Mouse (Mus musculus): ENCODE measurements at regions not wholly inside any gene's neighbourhood (a gene's known extent, or its start where the extent isn't known, plus 50 kb on each side); places are given as distances from the start of the nearest gene placed in this dataset.
A peak's percentile ranks its signal among the peaks of the same experiment; 100 is the strongest.

- no peak overlapping the region for H3K27ac ChIP-seq
- H3K4me1 ChIP-seq = peaks cover 21% of the 10 kb centered on the region; the same call in 1 of the 2 replicates
- ATAC-seq (ENCODE audit: low FRiP score, low read depth) = no peak
- 0 out of 2 replicates have a peak, but pooled peaks cover 5% of the 10 kb centered on the region for H3K27me3 ChIP-seq
- H3K9ac ChIP-seq = no peak overlapping the region
- WGBS = 31% methylated on average over 8 of the region's 8 CpGs
- no peak overlapping the region for H3K4me3 ChIP-seq
- H3K4me2 ChIP-seq (replicated peaks) = no peak overlapping the region
- no peaks in the 10 kb centered on the region for H3K9me3 ChIP-seq
- H3K36me3 ChIP-seq = no peaks in the 10 kb centered on the region
Measured at GRCm38 (mm10) chr3:143822564-143823394, 382.2 kb downstream of the Lmo4 start.

GRCm38 (mm10) chr3:143807544-143807943 lies 397.5 kb downstream of the Lmo4 start:
- no peak overlapping the region for H3K9ac ChIP-seq
- peaks cover 10% of the 10 kb centered on the region; the same call in 1 of the 2 replicates for H3K4me1 ChIP-seq
- WGBS = 19% methylated on average over 8 of the region's 8 CpGs
- ATAC-seq (ENCODE audit: low FRiP score, low read depth) = peak; percentile 24; the same call in 1 of the 2 replicates
- peaks cover 19% of the 10 kb centered on the region; the same call in 1 of the 2 replicates for H3K27me3 ChIP-seq
- H3K4me2 ChIP-seq (replicated peaks) = no peak overlapping the region
- H3K4me3 ChIP-seq = no peak overlapping the region
- no peaks in the 10 kb centered on the region for H3K9me3 ChIP-seq
- H3K36me3 ChIP-seq = no peaks in the 10 kb centered on the region
- no peak overlapping the region for H3K27ac ChIP-seq

DNA sequence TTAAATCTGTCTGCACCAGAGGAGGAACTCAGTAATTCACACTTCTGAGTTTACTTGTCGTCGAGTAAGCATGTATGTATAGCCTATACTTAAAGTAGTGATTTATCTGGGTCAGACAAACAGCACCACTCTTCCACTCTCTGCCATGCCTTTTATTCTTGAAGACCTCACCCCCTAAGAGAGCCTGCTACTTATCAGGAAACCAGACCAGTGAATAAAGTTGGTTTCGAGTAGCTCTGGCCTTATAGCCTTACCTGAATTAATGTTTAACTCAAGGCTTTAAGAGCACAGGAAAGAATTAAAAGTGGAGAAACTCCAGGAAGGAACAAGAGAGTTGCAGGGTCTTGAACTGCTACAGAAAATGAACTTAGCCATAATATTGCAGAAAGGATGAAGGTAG lies 398.1 kb downstream of the Lmo4 start:
- H3K4me1 ChIP-seq = peaks cover 10% of the 10 kb centered on the region; the same call in 1 of the 2 replicates
- peaks cover 13% of the 10 kb centered on the region; the same call in 1 of the 2 replicates for H3K27me3 ChIP-seq
- H3K4me2 ChIP-seq (replicated peaks) = no peak overlapping the region
- WGBS = 72% methylated on average over 3 of the region's 3 CpGs
- H3K9ac ChIP-seq = no peak overlapping the region
- no peak overlapping the region for H3K4me3 ChIP-seq
- ATAC-seq (ENCODE audit: low FRiP score, low read depth) = no peak
- no peak overlapping the region for H3K27ac ChIP-seq
- H3K36me3 ChIP-seq = no peaks in the 10 kb centered on the region
- H3K9me3 ChIP-seq = no peaks in the 10 kb centered on the region

- 15% methylated on average over 5 of the region's 5 CpGs for WGBS
- Histone ChIP-seq H3K9me3 (no peaks in the 10 kb centered on the region), H3K4me1 (peaks cover 31% of the 10 kb centered on the region), H3K27ac (no peak overlapping the region), H3K36me3 (no peaks in the 10 kb centered on the region), H3K4me2 (replicated peaks) (no peak overlapping the region), H3K4me3 (no peak overlapping the region), H3K27me3 (no peaks in the 10 kb centered on the region), H3K9ac (no peak overlapping the region)
- no peak for ATAC-seq (ENCODE audit: low FRiP score, low read depth)
Measured at GRCm38 (mm10) chr3:143797850-143798249, 407.2 kb downstream of the Lmo4 start.

GRCm38 (mm10) chr3:143790905-143791304 lies 414.1 kb downstream of the Lmo4 start:
- Histone ChIP-seq H3K4me2 (replicated peaks) (no peak overlapping the region), H3K27ac (no peak overlapping the region), H3K36me3 (no peaks in the 10 kb centered on the region), H3K9me3 (no peaks in the 10 kb centered on the region), H3K9ac (no peak overlapping the region), H3K4me3 (no peak overlapping the region), H3K27me3 (peaks cover 2% of the 10 kb centered on the region; the same call in 1 of the 2 replicates), H3K4me1 (peaks cover 13% of the 10 kb centered on the region)
- ATAC-seq (ENCODE audit: low FRiP score, low read depth) = peak; percentile 59; the same call in 1 of the 2 replicates
- 47% methylated on average over 8 of the region's 8 CpGs for WGBS

DNA sequence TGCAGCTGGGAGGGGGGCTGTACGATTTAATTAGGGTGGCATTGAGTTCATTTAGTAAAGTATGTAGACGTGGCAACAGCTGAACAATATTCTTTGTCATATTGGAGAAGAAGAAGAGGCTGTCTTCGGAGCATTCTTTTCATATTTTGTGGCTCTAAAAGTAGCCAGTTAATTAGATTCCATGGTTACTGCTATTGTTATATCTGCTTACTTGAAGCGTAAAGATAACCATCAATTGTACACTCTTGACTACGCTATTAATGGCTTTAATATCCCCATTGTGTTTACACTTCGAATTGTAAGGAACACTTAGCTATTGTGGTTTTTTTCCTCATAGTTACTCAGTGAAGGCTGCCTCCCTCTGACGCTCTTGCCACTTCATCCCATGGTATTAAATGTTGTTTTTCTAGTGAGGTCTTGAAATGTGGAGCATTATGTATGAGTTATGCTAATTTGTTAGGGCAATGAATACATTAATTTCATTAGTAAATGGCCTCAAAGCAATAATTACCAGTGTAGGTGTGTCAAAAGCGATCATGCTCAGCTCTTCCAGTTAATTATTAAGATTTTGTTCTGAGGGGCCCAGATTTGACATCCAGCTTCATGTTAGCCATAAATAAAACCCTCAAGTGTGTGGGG lies 415.0 kb downstream of the Lmo4 start:
- H3K4me3 ChIP-seq = no peak overlapping the region
- H3K36me3 ChIP-seq = no peaks in the 10 kb centered on the region
- H3K27ac ChIP-seq = 0 out of 2 replicates have a peak overlapping the region, but pooled peaks have one; percentile 6
- peaks cover 2% of the 10 kb centered on the region; the same call in 1 of the 2 replicates for H3K27me3 ChIP-seq
- no peak overlapping the region for H3K4me2 ChIP-seq (replicated peaks)
- H3K9me3 ChIP-seq = no peaks in the 10 kb centered on the region
- no peak overlapping the region for H3K9ac ChIP-seq
- no peak for ATAC-seq (ENCODE audit: low FRiP score, low read depth)
- peaks cover 6% of the 10 kb centered on the region; the same call in 1 of the 2 replicates for H3K4me1 ChIP-seq
- 55% methylated on average over 8 of the region's 8 CpGs for WGBS

- H3K9me3 ChIP-seq = no peaks in the 10 kb centered on the region
- ATAC-seq (ENCODE audit: low FRiP score, low read depth) = no peak
- H3K4me2 ChIP-seq (replicated peaks) = no peak overlapping the region
- H3K9ac ChIP-seq = no peak overlapping the region
- WGBS = 90% methylated on average over 8 of the region's 8 CpGs
- peaks cover 2% of the 10 kb centered on the region; the same call in 1 of the 2 replicates for H3K27me3 ChIP-seq
- no peak overlapping the region for H3K27ac ChIP-seq
- no peaks in the 10 kb centered on the region for H3K36me3 ChIP-seq
- no peak overlapping the region for H3K4me3 ChIP-seq
- peaks cover 8% of the 10 kb centered on the region for H3K4me1 ChIP-seq
Measured at GRCm38 (mm10) chr3:143786889-143787288, 418.1 kb downstream of the Lmo4 start.

- ATAC-seq (ENCODE audit: low FRiP score, low read depth) = no peak
- no peak overlapping the region for H3K27ac ChIP-seq
- H3K4me3 ChIP-seq = no peak overlapping the region
- H3K9me3 ChIP-seq = no peaks in the 10 kb centered on the region
- H3K36me3 ChIP-seq = no peaks in the 10 kb centered on the region
- 39% methylated on average over 3 of the region's 3 CpGs for WGBS
- no peak overlapping the region for H3K9ac ChIP-seq
- peaks cover under 1% of the 10 kb centered on the region; the same call in 1 of the 2 replicates for H3K27me3 ChIP-seq
- peaks cover 8% of the 10 kb centered on the region for H3K4me1 ChIP-seq
- no peak overlapping the region for H3K4me2 ChIP-seq (replicated peaks)
Measured at GRCm38 (mm10) chr3:143784353-143784791, 420.6 kb downstream of the Lmo4 start.

DNA sequence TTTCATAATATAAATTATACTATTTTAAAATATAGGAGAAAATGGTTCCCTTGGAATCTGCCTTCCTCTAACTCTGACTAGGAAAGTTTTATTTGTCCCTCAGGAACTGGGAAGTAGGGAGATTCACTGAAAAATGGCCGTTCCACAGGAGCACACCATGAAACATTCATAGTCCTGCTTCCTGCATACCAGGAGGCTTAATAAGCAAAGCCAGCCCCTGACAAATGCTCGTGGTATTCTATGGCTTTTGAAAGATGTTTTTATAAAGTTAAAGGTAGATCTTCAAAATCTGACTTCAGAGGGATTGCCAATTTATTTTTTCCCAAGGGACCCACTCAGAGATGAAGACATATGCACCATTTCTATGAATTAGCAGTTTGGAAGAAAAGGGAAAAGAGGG lies 426.9 kb downstream of the Lmo4 start:
- H3K9me3 ChIP-seq = no peaks in the 10 kb centered on the region
- no peaks in the 10 kb centered on the region for H3K27me3 ChIP-seq
- ATAC-seq (ENCODE audit: low FRiP score, low read depth) = no peak
- no peaks in the 10 kb centered on the region for H3K4me1 ChIP-seq
- 60% methylated on average over 2 of the region's 2 CpGs for WGBS
- H3K36me3 ChIP-seq = no peaks in the 10 kb centered on the region
- H3K4me2 ChIP-seq (replicated peaks) = no peak overlapping the region
- no peak overlapping the region for H3K27ac ChIP-seq
- H3K9ac ChIP-seq = no peak overlapping the region
- H3K4me3 ChIP-seq = no peak overlapping the region

- Histone ChIP-seq H3K4me1 (no peaks in the 10 kb centered on the region), H3K9me3 (no peaks in the 10 kb centered on the region), H3K4me2 (replicated peaks) (no peak overlapping the region), H3K4me3 (no peak overlapping the region), H3K27ac (no peak overlapping the region), H3K9ac (no peak overlapping the region), H3K27me3 (peaks cover 3% of the 10 kb centered on the region; the same call in 1 of the 2 replicates), H3K36me3 (no peaks in the 10 kb centered on the region)
- ATAC-seq (ENCODE audit: low FRiP score, low read depth) = no peak
- 94% methylated on average over 1 of the region's 1 CpGs for WGBS
Measured at GRCm38 (mm10) chr3:143759337-143759736, 445.7 kb downstream of the Lmo4 start.

DNA sequence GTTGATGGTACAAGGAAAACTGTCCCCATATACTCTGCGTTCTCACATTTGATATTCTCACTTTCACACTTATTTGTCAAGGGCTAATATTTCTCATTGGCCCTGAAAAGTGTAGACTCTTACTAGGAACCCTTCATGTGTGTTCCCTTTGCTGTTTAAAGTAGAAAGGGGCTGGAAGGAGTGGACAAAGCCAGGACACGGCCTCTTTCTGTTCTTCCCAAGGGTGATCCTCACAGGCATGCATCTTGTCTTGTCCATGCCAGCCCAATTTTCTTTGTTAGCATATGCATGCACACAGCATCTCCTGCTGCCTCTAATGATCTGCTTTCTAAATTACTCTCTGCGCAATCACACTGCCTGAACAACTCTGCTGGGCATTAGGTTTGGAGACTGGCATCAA lies 451.8 kb downstream of the Lmo4 start:
- Histone ChIP-seq H3K9ac (no peak overlapping the region), H3K4me3 (no peak overlapping the region), H3K4me2 (replicated peaks) (no peak overlapping the region), H3K27me3 (no peaks in the 10 kb centered on the region), H3K4me1 (0 out of 2 replicates have a peak, but pooled peaks cover 5% of the 10 kb centered on the region), H3K27ac (no peak overlapping the region), H3K9me3 (no peaks in the 10 kb centered on the region), H3K36me3 (no peaks in the 10 kb centered on the region)
- no peak for ATAC-seq (ENCODE audit: low FRiP score, low read depth)
- 92% methylated on average over 3 of the region's 3 CpGs for WGBS

GRCm38 (mm10) chr3:143752660-143753059 lies 452.4 kb downstream of the Lmo4 start:
- Histone ChIP-seq H3K27ac (no peak overlapping the region), H3K4me3 (no peak overlapping the region), H3K4me2 (replicated peaks) (no peak overlapping the region), H3K36me3 (no peaks in the 10 kb centered on the region), H3K9me3 (no peaks in the 10 kb centered on the region), H3K27me3 (no peaks in the 10 kb centered on the region), H3K4me1 (0 out of 2 replicates have a peak, but pooled peaks cover 5% of the 10 kb centered on the region), H3K9ac (no peak overlapping the region)
- 80% methylated on average over 1 of the region's 1 CpGs for WGBS
- no peak for ATAC-seq (ENCODE audit: low FRiP score, low read depth)
